Mouse (Mus musculus): Measurements from ENCODE around the gene Nfia. TPM values are rescaled to one million over a fixed set of nuclear protein-coding genes. Genes with fewer than 3 reads are reported as not detected.

The Nfia gene
- total RNA-seq, 2 experiments from 2014 or later = 109 to 132 TPM

- no peak for DNase-seq (ENCODE audit: low spot score in 2 of 2)
These were observed 88.3 kb downstream of the Nfia start for GRCm38 (mm10) chr4:97860791-97861344.

- no peak for DNase-seq (ENCODE audit: low spot score in 2 of 2)
These were observed 89.8 kb downstream of the Nfia start for GRCm38 (mm10) chr4:97862379-97862778.

GRCm38 (mm10) chr4:97864276-97864675 is 91.7 kb downstream of the Nfia start:
- no peak for DNase-seq (ENCODE audit: low spot score in 2 of 2)

- no peak for DNase-seq (ENCODE audit: low spot score in 2 of 2)
These were observed 92.9 kb downstream of the Nfia start for GRCm38 (mm10) chr4:97865410-97865953.

- DNase-seq (ENCODE audit: low spot score in 2 of 2) = no peak
These were observed 93.9 kb downstream of the Nfia start for GRCm38 (mm10) chr4:97866463-97866862.

GRCm38 (mm10) chr4:97868307-97868937 is 95.9 kb downstream of the Nfia start:
- DNase-seq (ENCODE audit: low spot score in 2 of 2) = peak in 1 of 2 experiments; percentile 17

GRCm38 (mm10) chr4:97868938-97869440 is 96.5 kb downstream of the Nfia start:
- DNase-seq (ENCODE audit: low spot score in 2 of 2) = peak; percentile 90 to 91

- no peak for DNase-seq (ENCODE audit: low spot score in 2 of 2)
These were observed 96.9 kb downstream of the Nfia start for GRCm38 (mm10) chr4:97869451-97869850.

GRCm38 (mm10) chr4:97871770-97872439 is 99.4 kb downstream of the Nfia start:
- DNase-seq (ENCODE audit: low spot score in 2 of 2) = no peak

- no peak for DNase-seq (ENCODE audit: low spot score in 2 of 2)
These were observed 102.4 kb downstream of the Nfia start for GRCm38 (mm10) chr4:97874916-97875315.

GRCm38 (mm10) chr4:97875901-97876300 is 103.4 kb downstream of the Nfia start:
- no peak for DNase-seq (ENCODE audit: low spot score in 2 of 2)

GRCm38 (mm10) chr4:97879696-97880095 is 107.2 kb downstream of the Nfia start:
- DNase-seq (ENCODE audit: low spot score in 2 of 2) = no peak

GRCm38 (mm10) chr4:97880120-97881055 is 107.9 kb downstream of the Nfia start:
- no peak for DNase-seq (ENCODE audit: low spot score in 2 of 2)

GRCm38 (mm10) chr4:97885574-97885973 is 113.0 kb downstream of the Nfia start:
- DNase-seq (ENCODE audit: low spot score in 2 of 2) = no peak

- no peak for DNase-seq (ENCODE audit: low spot score in 2 of 2)
These were observed 113.7 kb downstream of the Nfia start for GRCm38 (mm10) chr4:97886220-97886619.

GRCm38 (mm10) chr4:97887228-97887627 is 114.7 kb downstream of the Nfia start:
- no peak for DNase-seq (ENCODE audit: low spot score in 2 of 2)

- DNase-seq (ENCODE audit: low spot score in 2 of 2) = no peak
These were observed 118.5 kb downstream of the Nfia start for GRCm38 (mm10) chr4:97891063-97891462.

GRCm38 (mm10) chr4:97891611-97892010 is 119.1 kb downstream of the Nfia start:
- no peak for DNase-seq (ENCODE audit: low spot score in 2 of 2)

- no peak for DNase-seq (ENCODE audit: low spot score in 2 of 2)
These were observed 121.7 kb downstream of the Nfia start for GRCm38 (mm10) chr4:97893915-97894884.

GRCm38 (mm10) chr4:97895940-97896339 is 123.4 kb downstream of the Nfia start:
- no peak for DNase-seq (ENCODE audit: low spot score in 2 of 2)
